Mouse (Mus musculus) C2C12 (cell line): Measurements from ENCODE around the gene Rarg.

Experiments
- CEBPB ChIP-seq: IDR thresholded peaks from one replicate; pipeline ENCODE4 v1.6.1; 2011; ENCODE audit warnings: low read depth, mild to moderate bottlenecking, control low read depth, moderate library complexity
- CTCF ChIP-seq: IDR thresholded peaks from one replicate; pipeline ENCODE4 v1.5.1; 2011; ENCODE audit not compliant: control insufficient read depth, insufficient read depth, insufficient read length
- FOSL1 ChIP-seq: IDR thresholded peaks from one replicate; pipeline ENCODE4 v1.8.0; 2011; ENCODE audit warnings: mild to moderate bottlenecking, low read length; ENCODE audit not compliant: poor library complexity, insufficient read depth, severe bottlenecking
- MAX ChIP-seq: IDR thresholded peaks from one replicate; pipeline ENCODE4 v1.6.1; 2011; ENCODE audit warnings: mild to moderate bottlenecking, control low read depth
- MYOD1 ChIP-seq: IDR thresholded peaks from one replicate; pipeline ENCODE4 v1.6.1; 2011; ENCODE audit warnings: low read depth; ENCODE audit not compliant: control insufficient read depth, insufficient read length
- USF1 ChIP-seq: IDR thresholded peaks from one replicate; pipeline ENCODE4 v1.6.1; 2011; ENCODE audit warnings: low read depth, mild to moderate bottlenecking, control low read depth, moderate library complexity

- TF ChIP-seq CTCF (no peak), CEBPB (no peak), MAX (no peak), USF1 (no peak), MYOD1 (no peak), FOSL1 (no peak)
Observed at GRCm38 (mm10) chr15:102215624-102216023, 41.7 kb downstream of the Rarg start.
